Mouse (Mus musculus): Measurements from ENCODE around the gene Dusp22. TPM values are rescaled to one million over a fixed set of nuclear protein-coding genes. Genes with fewer than 3 reads are reported as not detected.

Dusp22 gene
- polyA plus RNA-seq, 1 experiment, result 2.0 TPM

GRCm38 (mm10) chr13:30760374-30761090, 100.7 kb downstream of the Dusp22 start:
- 60% methylated on average over 3 of the region's 3 CpGs for WGBS
- TF ChIP-seq CTCF (IDR thresholded peaks at IDR 0.05; ENCODE audit: extremely low read depth, insufficient read length, insufficient replicate concordance, low read depth, low read length) (no peak), POLR2A (IDR thresholded peaks at IDR 0.05; ENCODE audit: low read depth, low read length) (no peak)

More at GRCm38 (mm10) chr13:30760374-30761090, 100.7 kb downstream of the Dusp22 start:
- Histone ChIP-seq H3K4me1 (ENCODE audit: control insufficient read depth, insufficient read depth, insufficient read length, low read length) (no peaks in the 10 kb centered on the region), H3K4me3 (ENCODE audit: low read depth, low read length) (no peak overlapping the region), H3K27ac (ENCODE audit: insufficient read depth, low read depth, low read length) (no peak overlapping the region), H3K27me3 (ENCODE audit: control insufficient read depth, insufficient read depth, low read length) (no peaks in the 10 kb centered on the region), H3K36me3 (ENCODE audit: control insufficient read depth, insufficient read depth, low read length) (no peaks in the 10 kb centered on the region)

Other genes starting within 250 kb of the Dusp22 start
- gene Uqcrfs1, start 114.6 kb upstream of the Dusp22 start, polyA plus RNA-seq (2012; rRNA removed), result 275 and 292 TPM in 2 replicates
- gene Irf4, start 89.2 kb downstream of the Dusp22 start, polyA plus RNA-seq (2012; rRNA removed), result 2.5 and 5.0 TPM in 2 replicates

All from small intestine, adult 2 months (tissue).